Mouse (Mus musculus) brown adipose tissue, adult 24 weeks (tissue): ENCODE results near the gene Zswim8. TPM values are rescaled to one million over a fixed set of nuclear protein-coding genes. Genes with fewer than 3 reads are reported as not detected.
A peak's percentile ranks its signal among the peaks of the same experiment; 100 is the strongest.

Experiments used
- H3K27ac ChIP-seq: fragments of 200-500 bp; replicated peaks from 2 replicates; pipeline ENCODE4 v1.5.1; 2012; ENCODE audit warnings: low read depth, mild to moderate bottlenecking, low read length
- H3K4me1 ChIP-seq: fragments of 200-500 bp; 2 replicates; pipeline ENCODE4 v1.6.1; 2012; ENCODE audit warnings: low read length, mixed read lengths; ENCODE audit not compliant: control insufficient read depth, insufficient read depth, insufficient read length
- H3K4me3 ChIP-seq: fragments of 200-500 bp; 2 replicates; pipeline ENCODE4 v1.5.1; 2012; ENCODE audit warnings: low read depth, mild to moderate bottlenecking, low read length, moderate library complexity; ENCODE audit not compliant: insufficient read depth
- polyA plus RNA-seq: library from polyadenylated mRNA; stranded (reverse); fragments of >200 nt; gene quantifications from 2 replicates; pipeline ENCODE4 v1.2.4, GENCODE M21; 2012; ENCODE audit not compliant: missing spikeins, insufficient read depth, insufficient read length

Gene Zswim8
- polyA plus RNA-seq, 1 experiment, result 22.1 TPM

GRCm38 (mm10) chr14:20758768-20759435 is 51.5 kb downstream of the Zswim8 start:
- no peak overlapping the region for H3K4me3 ChIP-seq
- no peaks in the 10 kb centered on the region; the same call in 1 of the 2 replicates for H3K4me1 ChIP-seq
- H3K27ac ChIP-seq, result no peak overlapping the region

DNA sequence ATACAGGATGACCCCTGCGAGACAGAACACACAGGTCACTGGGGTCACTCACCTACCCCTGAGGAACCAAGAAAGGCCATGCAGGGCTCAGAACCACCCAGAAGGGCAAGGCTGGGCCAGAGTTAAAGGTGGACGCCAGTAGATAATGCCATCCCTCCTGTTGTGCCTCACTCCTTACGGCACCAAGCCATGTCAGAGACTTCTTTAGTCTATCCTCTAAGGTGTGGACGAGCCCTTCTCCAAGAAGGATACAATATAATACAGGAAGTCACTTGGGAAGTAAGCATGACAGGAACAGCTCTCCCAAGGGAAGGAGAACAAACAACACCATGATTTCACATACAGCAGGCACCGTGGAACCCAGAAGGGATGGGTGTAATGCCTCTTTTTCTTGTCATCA is 57.6 kb downstream of the Zswim8 start:
- H3K4me1 ChIP-seq, result peaks cover 12% of the 10 kb centered on the region; the same call in 1 of the 2 replicates
- peak overlapping the region; percentile 14; the same call in 1 of the 2 replicates for H3K4me3 ChIP-seq
- peak overlapping the region; percentile 99 for H3K27ac ChIP-seq

GRCm38 (mm10) chr14:20765642-20766258 is 58.4 kb downstream of the Zswim8 start:
- Histone ChIP-seq H3K4me1 (peaks cover 12% of the 10 kb centered on the region; the same call in 1 of the 2 replicates), H3K27ac (peak overlapping the region; percentile 99), H3K4me3 (0 out of 2 replicates have a peak overlapping the region, but pooled peaks have one; percentile 2)

DNA sequence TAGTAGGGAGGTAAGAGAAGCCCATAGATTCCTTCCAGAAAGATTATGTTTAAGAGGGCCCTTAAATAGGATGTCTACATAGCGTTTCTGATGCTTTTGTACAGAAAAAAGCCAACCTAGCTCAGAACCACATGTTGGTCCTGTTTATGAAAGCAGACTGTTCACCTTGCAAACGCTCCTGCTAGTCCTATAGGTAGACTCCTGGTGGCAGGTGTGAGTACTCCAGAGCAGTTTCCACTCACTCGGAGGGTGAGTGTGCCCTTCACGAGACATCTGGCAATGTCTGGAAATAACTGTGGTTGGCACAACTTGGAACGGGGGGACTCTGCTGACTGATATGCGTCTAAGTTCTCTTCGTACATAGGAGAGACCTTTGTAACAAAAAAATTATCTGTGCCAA is 60.6 kb downstream of the Zswim8 start:
- 0 out of 2 replicates have a peak overlapping the region, but pooled peaks have one; percentile 6 for H3K27ac ChIP-seq

DNA sequence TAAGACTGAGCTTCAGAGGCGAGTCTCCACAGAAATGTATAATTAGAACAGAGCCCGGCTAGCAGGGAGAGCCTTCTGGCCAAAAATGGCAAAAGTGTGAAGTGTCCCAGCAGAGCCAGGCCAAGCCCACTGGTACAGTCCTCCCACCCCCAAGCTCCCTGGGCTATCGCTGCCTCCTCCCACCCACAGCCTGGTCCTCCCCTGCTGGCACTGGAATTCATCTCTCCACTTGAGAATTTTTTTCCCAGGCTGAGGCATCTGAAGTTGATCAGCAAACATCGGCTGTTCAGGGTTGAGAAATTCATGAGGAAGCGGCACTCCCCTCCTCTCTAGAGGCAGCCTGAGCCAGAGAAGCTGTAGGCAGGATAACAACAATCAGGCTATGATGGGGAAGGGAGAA is 61.2 kb downstream of the Zswim8 start:
- Histone ChIP-seq H3K4me1 (peaks cover 18% of the 10 kb centered on the region), H3K27ac (peak overlapping the region; percentile 41; the same call in 1 of the 2 replicates)

More for the DNA sequence above, 60.6 kb downstream of the Zswim8 start:
- Histone ChIP-seq H3K4me1 (peaks cover 13% of the 10 kb centered on the region; the same call in 1 of the 2 replicates), H3K4me3 (no peak overlapping the region)

DNA sequence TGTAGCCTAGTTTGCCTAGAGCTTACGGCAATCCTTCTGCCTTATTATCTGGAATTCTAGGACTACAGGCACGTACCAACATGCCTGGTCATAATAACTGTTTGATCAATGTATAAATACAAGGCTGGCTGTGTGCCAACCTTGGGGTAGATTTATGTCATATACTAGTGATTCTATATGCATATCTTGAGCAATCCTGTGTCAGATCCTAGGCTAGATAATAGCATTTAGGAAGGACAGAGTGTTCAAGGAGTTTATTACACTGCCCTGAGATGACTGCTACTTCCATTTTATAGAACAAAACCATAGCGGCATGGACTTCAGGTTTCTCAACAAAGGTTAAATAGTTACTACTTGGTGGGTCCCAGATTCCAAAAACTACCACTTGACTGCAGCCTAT is 64.6 kb downstream of the Zswim8 start:
- Histone ChIP-seq H3K4me1 (peaks cover 8% of the 10 kb centered on the region; the same call in 1 of the 2 replicates), H3K27ac (no peak overlapping the region), H3K4me3 (no peak overlapping the region)

More for the DNA sequence above, 61.2 kb downstream of the Zswim8 start:
- H3K4me3 ChIP-seq, result no peak overlapping the region

- Histone ChIP-seq H3K27ac (no peak overlapping the region), H3K4me1 (peaks cover 5% of the 10 kb centered on the region; the same call in 1 of the 2 replicates), H3K4me3 (no peak overlapping the region)
These were observed 65.5 kb downstream of the Zswim8 start for GRCm38 (mm10) chr14:20772808-20773207.

Other genes with a start within 250 kb of the Zswim8 start
- 77.1 and 98.1 TPM in 2 replicates for gene Anxa7, start 227.4 kb upstream of the Zswim8 start, polyA plus RNA-seq
- gene Mss51, start 210.7 kb upstream of the Zswim8 start, polyA plus RNA-seq, result not detected in 2 replicates
- 53.9 and 58.3 TPM in 2 replicates for gene Ppp3cb, start 161.0 kb upstream of the Zswim8 start, polyA plus RNA-seq
- gene Usp54, start 66.5 kb upstream of the Zswim8 start, polyA plus RNA-seq, result 1.5 and 2.0 TPM in 2 replicates
- gene Myoz1, start 51.0 kb upstream of the Zswim8 start, polyA plus RNA-seq, result 27.3 and 47.5 TPM in 2 replicates
- 0.63 and 1.8 TPM in 2 replicates for gene Synpo2l, start 39.2 kb upstream of the Zswim8 start, polyA plus RNA-seq
- 27.2 and 38.4 TPM in 2 replicates for gene Sec24c, start 33.2 kb upstream of the Zswim8 start, polyA plus RNA-seq
- gene Fut11, start 12.6 kb upstream of the Zswim8 start, polyA plus RNA-seq, result 1.6 and 3.3 TPM in 2 replicates
- gene Chchd1, start 4.5 kb upstream of the Zswim8 start, polyA plus RNA-seq, result 233 and 294 TPM in 2 replicates
- 3.9 and 4.8 TPM in 2 replicates for gene Ndst2, start 27.0 kb downstream of the Zswim8 start, polyA plus RNA-seq
- gene Camk2g, start 86.5 kb downstream of the Zswim8 start, polyA plus RNA-seq, result 9.3 and 12.8 TPM in 2 replicates
- 9.6 and 11.6 TPM in 2 replicates for gene Plau, start 129.1 kb downstream of the Zswim8 start, polyA plus RNA-seq
- 28.5 and 34.3 TPM in 2 replicates for gene Vcl, start 221.8 kb downstream of the Zswim8 start, polyA plus RNA-seq